Mouse (Mus musculus) cerebellum, adult 9-10 months (tissue): Measurements from ENCODE around the gene Dock3.

ENCODE experiments used
- DNase-seq: peaks from one replicate; pipeline ENCODE4 v3.0.0; 2022

Dock3 gene

GRCm38 (mm10) chr9:107231539-107232139 lies at the start of gene Dock3:
Gene Dock3, minus strand, starts transcription at chr9:107231909.
- DNase-seq = peak; percentile 85

- no peak for DNase-seq
Observed at GRCm38 (mm10) chr9:107280322-107281027, 48.8 kb upstream of the Dock3 start.

DNA sequence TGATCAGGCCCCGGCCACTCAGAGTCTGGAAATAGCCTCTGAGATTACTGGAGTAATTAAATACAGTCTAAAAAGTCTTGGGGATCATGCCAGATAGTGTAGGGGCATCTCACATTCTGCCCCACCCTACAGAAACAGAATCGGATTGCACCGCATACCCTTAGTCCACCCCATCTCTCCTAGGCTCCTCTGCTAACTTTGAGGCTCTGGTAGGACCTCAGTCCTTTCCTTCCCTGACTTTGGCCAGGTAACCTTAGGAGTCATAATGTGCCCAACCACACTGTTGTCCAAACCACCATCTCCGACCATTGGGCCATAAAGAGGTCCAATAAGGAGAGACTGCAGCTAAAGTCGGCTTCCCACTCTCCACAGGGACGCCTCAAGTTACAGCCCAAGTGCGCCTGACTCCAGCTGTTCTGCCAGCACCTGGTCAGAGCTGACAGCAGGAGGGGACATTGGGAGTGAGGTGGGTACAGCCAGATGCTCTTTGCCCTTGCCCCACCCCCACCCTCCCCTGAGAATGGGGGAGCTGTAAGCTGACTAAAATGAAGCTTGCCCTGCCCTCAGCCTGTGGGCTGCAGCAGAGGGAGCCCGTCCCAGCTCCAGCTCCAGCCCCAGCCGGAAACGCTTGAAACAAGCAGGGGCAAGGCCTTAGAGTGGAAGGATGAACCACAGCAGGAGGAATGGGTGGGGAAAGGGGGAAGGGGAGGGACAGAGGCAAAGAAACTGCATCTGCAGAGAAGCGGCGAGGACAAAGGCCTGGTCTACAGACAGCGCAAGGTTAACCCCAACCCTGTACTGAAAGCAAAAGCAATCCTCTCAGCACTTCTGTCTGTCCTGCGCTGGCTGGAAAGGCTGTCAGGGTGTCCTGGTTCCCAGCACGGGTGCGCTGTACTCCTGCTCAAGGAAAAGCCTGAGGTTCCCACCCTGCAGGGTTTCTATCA lies 47.9 kb upstream of the Dock3 start:
- no peak for DNase-seq

GRCm38 (mm10) chr9:107278527-107279377 lies 47.0 kb upstream of the Dock3 start:
- DNase-seq = peak; percentile 85

DNA sequence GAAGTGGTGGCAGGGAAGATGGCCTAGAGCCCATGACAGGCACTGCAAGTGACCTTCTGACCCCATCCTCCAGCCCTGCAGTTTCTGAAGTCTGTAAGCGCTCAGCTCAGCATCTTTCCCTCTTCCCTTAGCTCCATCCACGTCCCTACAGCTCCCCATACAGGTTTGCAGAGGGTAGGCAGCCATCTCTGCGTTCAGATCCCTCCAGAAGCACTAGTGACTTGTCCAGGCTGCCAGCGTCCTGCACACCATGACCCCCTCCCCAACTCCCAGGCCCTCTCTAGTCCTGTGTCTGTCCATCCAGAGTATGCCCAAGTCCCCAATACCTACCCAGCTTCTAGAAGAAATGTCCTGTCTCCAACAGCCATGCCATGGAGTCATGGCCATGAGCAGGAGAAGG lies 46.4 kb upstream of the Dock3 start:
- no peak for DNase-seq

GRCm38 (mm10) chr9:107277603-107278002 lies 45.9 kb upstream of the Dock3 start:
- no peak for DNase-seq

GRCm38 (mm10) chr9:107275710-107276109 lies 44.0 kb upstream of the Dock3 start:
- no peak for DNase-seq

DNA sequence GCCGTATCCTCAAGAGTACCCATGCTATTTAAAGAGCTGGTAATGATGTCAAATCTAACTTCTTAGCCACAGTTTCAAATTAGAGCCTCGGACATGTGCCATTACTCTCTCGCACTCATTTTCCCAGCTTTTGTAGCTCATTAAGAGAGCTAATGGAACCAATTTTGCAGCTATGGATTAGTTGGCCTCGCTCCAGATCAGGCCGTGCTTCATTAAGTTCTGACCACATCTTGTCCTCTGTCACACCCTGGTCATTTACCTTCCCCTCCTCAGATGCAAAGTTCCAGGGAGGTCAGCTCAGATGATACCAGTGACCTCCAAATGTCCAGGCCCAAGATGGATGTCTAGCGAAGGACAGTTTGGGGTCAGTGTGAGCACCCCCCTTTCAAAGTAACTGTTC lies 43.0 kb upstream of the Dock3 start:
- no peak for DNase-seq

GRCm38 (mm10) chr9:107273184-107273583 lies 41.5 kb upstream of the Dock3 start:
- no peak for DNase-seq

- DNase-seq = no peak
Observed at GRCm38 (mm10) chr9:107272284-107272683, 40.6 kb upstream of the Dock3 start.

- no peak for DNase-seq
Observed at GRCm38 (mm10) chr9:107271177-107271938, 39.6 kb upstream of the Dock3 start.

GRCm38 (mm10) chr9:107269772-107270171 lies 38.1 kb upstream of the Dock3 start:
- DNase-seq = no peak

DNA sequence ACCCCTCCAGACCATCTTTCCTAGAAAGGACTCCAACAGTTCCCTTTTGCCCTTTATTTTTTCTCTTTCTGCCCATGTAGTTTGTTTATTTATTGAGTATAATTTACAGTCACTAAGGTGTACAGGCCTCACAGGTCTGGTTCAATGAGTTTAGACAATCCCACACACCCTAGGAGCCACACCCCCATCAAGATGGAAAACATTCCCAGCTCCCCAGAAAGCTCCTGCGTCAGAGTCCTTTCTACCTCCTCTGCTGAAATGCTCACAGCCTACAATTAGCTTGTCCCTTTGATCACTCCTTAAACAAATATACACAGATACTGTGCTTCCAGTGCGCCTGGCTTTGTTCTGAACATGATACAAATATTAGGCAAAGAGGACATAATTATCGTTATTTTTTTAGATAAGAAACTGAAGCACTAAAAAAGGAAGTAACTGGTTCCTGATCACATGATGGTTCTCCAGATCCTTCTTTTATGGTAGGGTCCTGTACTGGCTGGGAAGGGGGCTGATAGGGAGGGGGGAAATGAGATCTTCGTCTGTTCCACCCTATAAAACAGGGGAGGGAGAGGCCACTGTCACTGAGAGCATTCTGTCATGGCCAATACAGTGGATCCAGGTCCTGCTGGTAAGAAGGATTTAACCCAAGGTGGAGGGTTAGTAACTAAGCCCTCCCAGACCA lies 36.2 kb upstream of the Dock3 start:
- no peak for DNase-seq

DNA sequence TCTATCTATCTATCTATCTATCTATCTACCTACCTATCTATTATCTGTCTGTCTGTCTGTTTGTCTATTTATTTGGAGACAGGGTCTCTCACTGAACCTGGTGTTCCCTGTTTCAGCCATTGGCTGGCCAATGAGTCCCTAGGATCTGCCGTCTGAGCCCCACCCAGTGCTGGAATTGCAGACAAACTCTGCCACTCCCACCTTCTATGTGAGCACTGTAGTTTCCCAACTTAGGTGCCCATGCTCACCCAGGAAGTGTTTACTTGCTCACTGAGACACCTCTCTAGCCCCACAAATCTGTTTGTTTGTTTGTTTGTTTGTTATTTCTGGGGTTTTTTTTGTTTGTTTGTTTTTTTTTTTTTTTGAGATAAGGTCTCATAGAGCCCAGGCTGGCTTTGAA lies 35.3 kb upstream of the Dock3 start:
- DNase-seq = no peak

GRCm38 (mm10) chr9:107264731-107265130 lies 33.0 kb upstream of the Dock3 start:
- DNase-seq = no peak

DNA sequence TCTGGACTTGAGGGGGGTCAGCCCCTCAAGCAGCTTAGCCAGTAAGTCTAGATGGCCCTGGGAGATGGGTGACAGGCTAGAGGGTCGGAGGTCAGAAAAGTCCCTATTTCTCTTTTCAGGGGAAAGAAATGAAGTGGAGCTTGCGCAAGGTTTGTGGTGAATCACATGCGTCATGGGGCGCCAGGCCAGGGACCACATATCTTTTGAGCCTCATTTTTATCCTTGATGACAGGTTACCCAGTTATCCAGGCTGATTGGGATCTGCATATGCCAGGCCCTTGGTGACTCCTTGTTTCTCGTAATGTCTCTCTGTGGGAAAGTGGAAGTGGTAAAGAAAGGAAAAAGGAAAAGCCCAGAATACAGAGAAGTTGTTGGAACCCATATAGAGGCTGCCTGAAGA lies 32.2 kb upstream of the Dock3 start:
- DNase-seq = no peak

DNA sequence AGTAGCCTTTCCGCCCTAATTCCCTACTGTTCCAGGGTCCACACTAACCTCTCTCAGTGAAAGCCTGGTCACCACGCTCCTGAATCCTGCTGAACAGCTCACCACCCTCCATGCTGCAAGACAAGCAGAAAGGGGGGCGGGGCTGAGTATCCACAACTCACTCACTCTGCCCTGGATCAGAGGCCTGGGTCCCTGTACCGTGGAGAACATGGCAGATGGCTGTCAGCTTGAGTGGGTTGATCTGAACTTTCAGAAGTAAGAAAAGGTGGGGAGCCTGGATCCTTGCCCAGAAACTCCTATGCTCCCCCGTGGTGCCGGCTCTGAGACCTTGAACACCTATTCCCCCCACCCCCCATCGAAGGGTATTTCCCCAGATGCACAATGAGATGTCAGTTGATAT lies 30.7 kb upstream of the Dock3 start:
- no peak for DNase-seq

DNA sequence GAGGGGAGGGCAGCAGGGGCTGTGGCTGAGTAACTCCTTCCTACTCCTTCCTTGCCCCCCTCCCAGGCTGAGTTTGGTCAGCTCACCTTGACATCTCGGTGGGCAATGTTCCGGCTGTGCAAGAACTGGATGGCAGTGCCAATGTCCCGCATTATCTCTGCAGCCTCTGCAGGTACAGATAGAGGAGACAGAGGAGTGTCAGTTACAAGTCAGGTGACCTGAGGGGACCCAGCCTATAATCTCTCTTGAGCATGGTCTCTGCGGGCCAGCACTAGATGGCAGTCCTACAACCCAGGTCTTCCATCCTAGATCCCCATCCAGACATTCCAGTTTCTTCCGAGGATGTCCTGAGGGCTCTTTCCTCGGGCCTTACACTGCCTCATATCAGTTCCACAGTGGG lies 30.1 kb upstream of the Dock3 start:
- DNase-seq = no peak

- DNase-seq = no peak
Observed at GRCm38 (mm10) chr9:107260836-107261235, 29.1 kb upstream of the Dock3 start.

DNA sequence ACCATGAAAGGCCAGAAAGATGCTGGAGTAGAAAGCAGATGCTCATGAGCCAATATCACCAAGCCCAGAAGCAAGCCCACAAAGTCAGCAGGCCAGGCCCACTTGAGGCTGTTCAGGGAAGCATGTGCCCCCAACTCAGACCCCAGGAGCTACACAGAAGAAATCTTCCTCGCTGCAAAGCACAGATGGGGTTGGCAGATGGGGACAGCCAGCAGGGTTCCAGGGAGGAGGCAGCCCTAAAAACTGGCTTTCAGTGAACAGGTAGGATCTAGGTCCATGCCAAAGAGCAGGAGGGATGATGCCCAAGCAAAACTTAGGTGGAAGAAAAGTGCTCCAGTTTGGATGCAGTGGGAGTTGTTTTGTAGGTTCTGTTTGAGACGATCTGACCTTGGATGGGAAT lies 28.7 kb upstream of the Dock3 start:
- DNase-seq = peak; percentile 82

GRCm38 (mm10) chr9:107259571-107259970 lies 27.9 kb upstream of the Dock3 start:
- no peak for DNase-seq
